Mouse (Mus musculus) midbrain, embryonic 14.5 days (tissue): Measurements from ENCODE around the gene Il17c. TPM values are rescaled to one million over a fixed set of nuclear protein-coding genes. Genes with fewer than 3 reads are reported as not detected.

Source experiments
- ATAC-seq: fragments of 200-750 bp; cut with Nextera tagmentation; 2 replicates; pipeline ENCODE4 v1.8.0; 2017; ENCODE audit warnings: moderate number of reproducible peaks, moderate library complexity; ENCODE audit not compliant: low FRiP score, low TSS enrichment
- DNase-seq: peaks from one replicate; pipeline ENCODE4 v3.0.0-alpha.2; 2015
- H3K27ac ChIP-seq: fragments of 300-500 bp; sonication (generic); replicated peaks from 2 replicates; pipeline ENCODE4 v1.5.1; 2014; ENCODE audit warnings: mild to moderate bottlenecking, low read depth, low read length, moderate library complexity
- H3K27me3 ChIP-seq: fragments of 300-500 bp; sonication (generic); 2 replicates; pipeline ENCODE4 v1.6.1; 2014; ENCODE audit warnings: low read length, control low read depth, mixed read lengths; ENCODE audit not compliant: control insufficient read depth, insufficient read depth
- H3K36me3 ChIP-seq: fragments of 300-500 bp; sonication (generic); 2 replicates; pipeline ENCODE4 v1.6.1; 2014; ENCODE audit warnings: low read length, control low read depth; ENCODE audit not compliant: control insufficient read depth, insufficient read depth
- H3K4me1 ChIP-seq: fragments of 300-500 bp; sonication (generic); 2 replicates; pipeline ENCODE4 v1.6.1; 2014; ENCODE audit warnings: mild to moderate bottlenecking, antibody characterized with exemption, low read length, control low read depth; ENCODE audit not compliant: control insufficient read depth, insufficient read depth
- H3K4me2 ChIP-seq: fragments of 300-500 bp; sonication (generic); 2 replicates; pipeline ENCODE4 v1.6.1; 2014; ENCODE audit warnings: mild to moderate bottlenecking, low read length, moderate library complexity
- H3K4me3 ChIP-seq: fragments of 300-500 bp; sonication (generic); replicated peaks from 2 replicates; pipeline ENCODE4 v1.5.1; 2014; ENCODE audit warnings: low read depth, low read length
- H3K9ac ChIP-seq: fragments of 300-500 bp; sonication (generic); replicated peaks from 2 replicates; pipeline ENCODE4 v1.6.1; 2014; ENCODE audit warnings: mild to moderate bottlenecking, low read length, moderate library complexity
- H3K9me3 ChIP-seq: fragments of 300-500 bp; sonication (generic); 2 replicates; pipeline ENCODE4 v1.6.1; 2016; ENCODE audit warnings: low read length, control low read depth, mixed read lengths; ENCODE audit not compliant: control insufficient read depth
- WGBS: fragments of 180-500 bp; shearing (Covaris S2); extraction: QIAGEN DNeasy Blood & Tissue Kit; methylation state at CpG from one replicate; pipeline ENCODE4 v1.1.7; 2014; 5-methylcytosine and 5-hydroxymethylcytosine counted together
- polyA plus RNA-seq: library from polyadenylated mRNA; unstranded; fragments of >200 nt; fragmentation: Nextera tagmentation; extraction: Ambion mirVana; gene quantifications from 2 replicates; pipeline ENCODE4 v1.2.1, GENCODE M21; 2014

Gene Il17c
- polyA plus RNA-seq, 1 experiment from 2014 or later, result not detected

DNA sequence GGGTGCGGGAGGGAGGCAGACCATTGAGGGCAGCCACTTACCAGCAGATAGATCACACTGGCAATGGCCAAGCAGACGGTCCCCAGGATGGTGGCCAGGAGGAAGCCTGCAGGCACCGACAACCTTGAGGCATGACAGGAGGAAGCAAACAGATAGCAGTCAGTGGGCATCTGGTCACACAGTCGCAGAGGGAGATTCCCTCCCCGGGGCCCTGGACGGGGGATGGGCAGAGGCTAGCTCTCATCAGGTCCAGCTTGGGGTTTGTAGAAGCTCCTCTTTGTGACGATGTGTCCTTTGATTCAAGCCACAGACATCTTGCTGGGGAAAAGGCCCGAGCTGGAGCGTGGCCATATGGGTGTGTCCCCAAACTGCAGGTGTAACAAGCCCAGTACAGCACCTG is 4.3 kb downstream of the Il17c start:
- Histone ChIP-seq H3K9me3 (no peaks in the 10 kb centered on the region), H3K36me3 (no peaks in the 10 kb centered on the region), H3K4me2 (no peak overlapping the region), H3K9ac (no peak overlapping the region), H3K27ac (no peak overlapping the region), H3K4me1 (no peaks in the 10 kb centered on the region), H3K4me3 (no peak overlapping the region), H3K27me3 (no peaks in the 10 kb centered on the region)
- no peak for ATAC-seq
- DNase-seq, result no peak
- WGBS, result 82% methylated on average over 9 of the region's 9 CpGs

DNA sequence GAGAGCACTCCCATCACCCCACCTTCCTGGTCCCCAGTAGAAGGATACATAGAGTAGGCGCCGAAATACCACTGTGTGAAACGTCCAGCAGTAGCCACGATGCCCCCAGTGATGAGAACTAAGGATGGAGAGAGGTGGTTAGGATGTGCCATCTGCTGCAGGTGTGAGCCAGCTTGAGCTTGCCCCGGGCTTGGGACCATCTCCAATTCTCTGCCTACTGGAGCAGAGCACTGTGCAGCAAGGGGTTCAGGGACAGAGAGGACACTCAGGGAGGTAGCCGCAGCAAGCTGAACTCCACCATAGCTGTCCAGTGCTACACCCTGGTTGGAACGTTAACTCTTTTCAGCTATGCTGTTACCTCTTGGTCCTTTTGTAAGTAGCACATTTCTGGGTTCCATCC is 5.8 kb downstream of the Il17c start:
- H3K4me1 ChIP-seq, result peaks cover 7% of the 10 kb centered on the region
- no peaks in the 10 kb centered on the region for H3K27me3 ChIP-seq
- 90% methylated on average over 7 of the region's 7 CpGs for WGBS
- no peak overlapping the region for H3K4me2 ChIP-seq
- ATAC-seq (no peak), DNase-seq (no peak)
- no peaks in the 10 kb centered on the region for H3K36me3 ChIP-seq
- H3K9me3 ChIP-seq, result no peaks in the 10 kb centered on the region
- H3K27ac ChIP-seq, result no peak overlapping the region
- H3K4me3 ChIP-seq, result no peak overlapping the region
- H3K9ac ChIP-seq, result no peak overlapping the region

DNA sequence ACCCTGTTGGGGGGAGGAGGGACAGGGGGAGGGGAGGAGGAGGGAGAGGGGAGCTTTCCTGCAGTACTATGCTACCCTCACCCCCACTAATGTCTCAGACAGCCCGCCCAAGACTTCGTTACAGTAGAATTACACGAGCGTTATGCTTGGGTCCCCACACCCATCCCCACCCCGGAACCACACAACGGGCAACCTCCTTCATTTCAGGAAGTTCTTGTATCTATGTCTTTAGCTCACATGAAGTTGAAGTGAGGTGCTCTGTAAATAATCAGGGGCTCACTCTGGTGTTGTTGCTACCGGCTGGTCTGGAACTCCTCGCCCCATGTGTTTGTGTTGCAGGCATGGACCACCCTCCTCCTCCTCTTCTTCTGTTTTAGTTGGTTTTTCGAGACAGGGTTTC is 6.3 kb downstream of the Il17c start:
- H3K9ac ChIP-seq, result no peak overlapping the region
- H3K27ac ChIP-seq, result no peak overlapping the region
- no peak for ATAC-seq
- no peak overlapping the region for H3K4me3 ChIP-seq
- H3K27me3 ChIP-seq, result no peaks in the 10 kb centered on the region
- H3K9me3 ChIP-seq, result no peaks in the 10 kb centered on the region
- 0 out of 2 replicates have a peak, but pooled peaks cover under 1% of the 10 kb centered on the region for H3K36me3 ChIP-seq
- H3K4me2 ChIP-seq, result no peak overlapping the region
- DNase-seq, result no peak
- 89% methylated on average over 9 of the region's 9 CpGs for WGBS
- peaks cover 10% of the 10 kb centered on the region for H3K4me1 ChIP-seq

DNA sequence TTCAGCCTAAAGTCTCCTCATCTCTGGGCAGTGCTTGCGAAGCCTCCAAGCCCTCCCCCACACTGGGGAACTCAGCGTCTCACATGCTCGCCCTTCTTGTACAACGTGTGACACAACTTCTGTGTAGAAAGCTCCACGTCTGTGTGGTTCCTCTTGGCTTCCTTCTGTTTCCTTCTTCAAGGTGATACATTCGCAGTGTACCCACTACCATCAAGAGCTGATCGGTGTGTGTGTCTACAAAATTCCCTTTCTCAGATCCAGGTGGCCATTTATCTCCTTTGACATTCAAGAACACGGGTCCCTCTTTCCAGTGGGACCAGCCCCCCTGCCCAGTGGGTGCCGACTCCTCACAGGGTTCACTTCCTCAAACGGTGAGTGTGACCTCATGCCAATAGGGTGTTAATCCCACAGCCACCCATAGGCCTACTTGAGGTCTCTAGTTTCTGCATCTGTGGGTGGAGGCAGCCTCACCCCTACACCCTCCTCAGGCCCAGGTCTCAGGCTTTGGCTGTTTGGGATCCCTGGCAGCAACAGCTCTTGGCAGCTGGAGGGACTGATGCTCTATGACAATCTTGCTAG is 8.3 kb downstream of the Il17c start:
- WGBS, result 85% methylated on average over 10 of the region's 10 CpGs
- no peak overlapping the region for H3K4me3 ChIP-seq
- H3K4me1 ChIP-seq, result peaks cover 10% of the 10 kb centered on the region
- H3K9me3 ChIP-seq, result no peaks in the 10 kb centered on the region
- no peak for DNase-seq
- no peak overlapping the region for H3K27ac ChIP-seq
- H3K36me3 ChIP-seq, result peaks cover 19% of the 10 kb centered on the region
- no peak overlapping the region for H3K9ac ChIP-seq
- no peak for ATAC-seq
- H3K4me2 ChIP-seq, result no peak overlapping the region
- no peaks in the 10 kb centered on the region for H3K27me3 ChIP-seq

DNA sequence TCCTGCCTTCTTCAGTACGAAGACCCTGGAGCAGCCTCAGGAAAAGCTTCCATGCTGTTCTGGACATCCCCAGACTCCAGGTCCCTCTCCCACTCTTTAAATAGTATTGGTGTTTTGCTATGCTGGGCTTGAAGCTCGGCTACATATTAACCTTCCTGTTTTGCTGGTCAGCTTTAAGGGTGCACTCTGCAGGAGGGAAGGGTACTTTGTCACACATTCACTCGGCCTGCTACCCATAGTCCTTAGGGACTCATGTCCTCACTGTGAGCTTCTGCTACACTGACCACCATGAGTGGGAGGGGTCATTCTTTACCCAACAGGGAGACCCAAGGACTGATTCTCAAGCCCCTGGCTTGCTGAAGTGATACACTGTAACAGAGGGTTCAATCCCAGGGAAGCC is 8.8 kb downstream of the Il17c start:
- 83% methylated on average over 3 of the region's 3 CpGs for WGBS
- no peak overlapping the region for H3K9ac ChIP-seq
- H3K9me3 ChIP-seq, result no peaks in the 10 kb centered on the region
- peaks cover 24% of the 10 kb centered on the region for H3K36me3 ChIP-seq
- no peak overlapping the region for H3K4me3 ChIP-seq
- no peak for ATAC-seq
- H3K4me1 ChIP-seq, result peaks cover 10% of the 10 kb centered on the region
- no peak overlapping the region for H3K4me2 ChIP-seq
- H3K27ac ChIP-seq, result no peak overlapping the region
- DNase-seq, result no peak
- H3K27me3 ChIP-seq, result no peaks in the 10 kb centered on the region

DNA sequence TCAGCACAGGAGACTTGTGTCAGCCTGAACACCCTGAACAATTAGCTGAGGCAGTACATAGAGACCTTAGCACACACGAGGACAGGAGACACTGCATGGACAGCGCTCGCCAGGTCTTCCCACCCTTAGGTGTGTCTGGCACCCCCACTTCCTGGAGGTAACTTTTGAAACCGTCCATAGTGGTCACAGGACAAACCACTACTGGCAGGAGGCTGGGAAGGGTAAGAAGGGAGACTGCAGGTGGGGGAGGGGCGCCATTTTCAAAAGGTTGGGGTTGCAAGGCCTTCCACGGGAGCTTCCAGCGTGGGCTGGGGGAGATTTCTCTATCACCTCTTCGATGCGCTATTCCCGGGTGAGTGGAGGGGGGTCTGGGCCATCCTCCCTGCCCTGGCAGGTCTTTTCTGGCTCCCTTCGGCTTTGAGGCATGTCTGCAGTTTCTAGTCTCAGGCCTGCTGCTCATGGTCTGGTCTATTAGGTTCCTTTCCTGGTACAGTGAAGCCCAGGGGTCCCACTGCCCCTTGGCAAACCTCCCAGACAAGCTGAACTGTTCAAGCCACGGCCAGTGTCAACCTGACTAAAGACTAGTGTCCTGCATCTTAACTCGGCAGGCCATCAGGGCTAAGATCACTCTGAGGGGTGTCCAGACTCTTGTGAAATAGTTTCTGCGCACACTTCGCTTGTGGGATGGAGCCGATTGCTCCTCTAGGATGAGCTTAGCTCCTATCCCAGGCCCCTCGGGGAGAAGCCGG is 10.0 kb downstream of the Il17c start:
- no peak for ATAC-seq

DNA sequence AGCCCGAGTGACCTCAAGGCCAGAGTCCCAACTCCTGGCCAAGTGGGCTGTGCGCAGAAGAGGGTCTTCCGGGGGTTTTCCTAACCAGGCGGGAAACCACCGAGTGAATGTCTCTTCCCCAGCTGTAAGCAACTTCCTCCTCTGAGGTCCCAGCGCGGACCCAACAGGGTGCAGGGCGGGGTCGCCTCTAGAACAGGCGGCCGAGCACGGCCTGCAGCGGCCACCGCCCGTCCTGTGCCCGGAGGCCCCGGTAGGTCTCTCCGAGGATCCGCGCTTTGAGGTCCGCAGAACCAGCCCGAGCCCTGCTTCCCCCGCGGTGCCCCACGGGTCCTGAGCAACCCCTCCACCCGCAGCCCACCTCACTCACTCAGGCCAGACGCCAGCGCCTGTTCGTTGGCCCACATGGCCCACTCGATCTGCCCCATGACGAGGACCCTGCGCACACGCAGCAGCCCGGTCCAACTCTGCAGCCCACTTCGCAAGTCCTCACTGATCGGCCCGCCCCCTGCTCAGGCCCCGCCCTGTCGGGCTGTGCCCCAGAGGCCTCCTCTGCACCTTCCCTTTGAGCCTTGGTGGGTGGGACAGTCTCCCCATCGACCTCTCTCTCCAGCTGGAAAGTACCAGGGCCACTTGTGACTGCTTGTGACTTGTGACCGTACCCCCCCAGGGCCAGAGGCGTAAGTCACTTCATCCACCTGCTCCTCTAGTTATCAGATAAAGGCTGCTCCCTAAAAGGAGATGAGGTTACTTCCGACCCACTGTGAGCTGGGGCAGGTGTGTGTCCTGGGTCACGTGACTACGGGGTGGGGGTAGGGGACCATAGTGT is 10.8 kb downstream of the Il17c start, which contains the start of gene Cyba:
Gene Cyba, minus strand, starts transcription at position 488 of the 826 bp plus-strand sequence.
- DNase-seq, result peak; percentile 45
- WGBS, result 6% methylated on average over 43 of the region's 45 CpGs

More for the DNA sequence above, 10.0 kb downstream of the Il17c start:
- Histone ChIP-seq H3K27ac (no peak overlapping the region), H3K36me3 (peaks cover 33% of the 10 kb centered on the region), H3K4me2 (peak overlapping the region; percentile 56), H3K9ac (peak overlapping the region; percentile 42; the same call in 1 of the 2 replicates), H3K27me3 (no peaks in the 10 kb centered on the region), H3K4me3 (peak overlapping the region; percentile 27), H3K4me1 (peaks cover 10% of the 10 kb centered on the region), H3K9me3 (no peaks in the 10 kb centered on the region)
- WGBS, result 36% methylated on average over 18 of the region's 18 CpGs
- peak; percentile 17 for DNase-seq

DNA sequence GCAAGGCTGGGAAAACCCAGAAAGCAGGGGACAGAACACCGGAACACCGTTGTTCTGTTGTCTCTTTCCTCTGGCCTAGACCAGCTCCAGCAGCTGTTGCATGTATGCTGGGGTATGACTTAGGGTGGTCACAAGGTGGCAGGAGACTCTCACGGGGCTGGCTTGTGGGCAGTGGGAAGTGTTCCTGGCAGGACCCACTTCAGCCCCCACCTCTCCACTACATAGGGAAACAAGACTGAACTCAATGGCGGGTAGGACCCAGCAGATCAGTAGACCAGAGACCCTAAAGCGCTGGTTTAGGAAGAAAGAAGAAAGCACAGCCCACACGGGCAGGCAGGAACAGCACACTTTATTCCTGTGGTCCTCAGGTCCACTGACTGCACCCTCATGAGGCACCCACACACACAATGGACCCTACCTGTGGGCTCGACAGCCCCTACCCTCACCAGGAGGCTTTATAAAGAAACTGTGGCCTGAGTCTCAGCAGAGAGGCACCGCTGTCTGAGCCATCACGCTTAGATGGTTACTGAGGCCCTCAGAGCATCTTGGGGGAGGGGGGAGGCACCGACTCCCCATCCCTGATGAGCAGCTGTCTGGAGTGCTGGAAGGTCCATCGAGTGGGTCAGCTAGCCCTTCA is 11.6 kb downstream of the Il17c start:
- WGBS, result 74% methylated on average over 11 of the region's 11 CpGs
- Histone ChIP-seq H3K9me3 (no peaks in the 10 kb centered on the region), H3K27me3 (no peaks in the 10 kb centered on the region), H3K9ac (no peak overlapping the region), H3K36me3 (peaks cover 48% of the 10 kb centered on the region), H3K4me3 (no peak overlapping the region), H3K4me2 (no peak overlapping the region), H3K4me1 (peaks cover 10% of the 10 kb centered on the region), H3K27ac (no peak overlapping the region)
- ATAC-seq (no peak; the same call in 1 of the 2 replicates), DNase-seq (peak; percentile 12)

More for the DNA sequence above, 10.8 kb downstream of the Il17c start, which contains the start of gene Cyba:
- Histone ChIP-seq H3K4me2 (peak within 1 kb of the TSS; percentile 56), H3K9me3 (no peaks in the 10 kb centered on the region), H3K27ac (no peak within 1 kb of the TSS), H3K4me1 (peaks cover 10% of the 10 kb centered on the region), H3K36me3 (peaks cover 41% of the 10 kb centered on the region), H3K27me3 (no peaks in the 10 kb centered on the region), H3K9ac (peak within 1 kb of the TSS; percentile 42; the same call in 1 of the 2 replicates), H3K4me3 (peak within 1 kb of the TSS; percentile 27)
- peak; percentile 63; the same call in 1 of the 2 replicates for ATAC-seq
